9 mouse cellular contexts compared by ENCODE assay signal in the genomic region with DNA sequence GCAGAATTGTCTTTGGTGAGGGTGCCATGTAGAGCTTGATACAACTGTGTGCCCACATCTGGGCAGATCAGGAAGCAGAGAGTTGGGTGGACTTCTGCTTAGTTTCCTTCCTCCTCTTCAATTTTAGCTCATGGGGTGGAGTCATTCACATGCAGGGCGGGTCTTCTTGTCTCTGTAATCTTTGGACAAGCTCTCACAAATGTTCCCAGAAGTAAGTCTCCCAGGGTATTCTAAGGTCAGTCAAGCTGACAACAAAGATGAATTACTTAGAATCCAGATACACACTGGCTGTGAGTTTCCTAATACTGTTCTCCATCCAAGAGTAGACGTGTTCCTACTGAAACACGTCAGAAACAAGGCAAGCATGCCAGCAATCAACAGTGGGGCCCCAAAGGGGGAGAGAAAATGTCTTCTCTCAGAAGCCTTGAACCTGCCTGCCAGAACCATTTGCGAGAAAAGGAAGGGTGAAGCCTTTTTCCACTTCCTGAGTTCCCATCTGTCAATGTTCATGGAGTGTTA. TPM values are rescaled to one million over a fixed set of nuclear protein-coding genes. Genes with fewer than 3 reads are reported as not detected.
DNase-seq lines count a peak whose midpoint lies in the region; ATAC-seq and TF ChIP-seq lines count a peak whose summit lies in the region.
"Had no signal": no experiment of that assay in that cellular context is flagged by ENCODE, and none has a peak within 500 bp of the region (broad histone marks: within the 10 kb centered on the region; RNA-seq: fewer than 3 reads in every experiment).

No protein-coding gene starts in this region.

- H3K27ac ChIP-seq in kidney, adult 2 months (ENCODE audit: insufficient read depth, low read depth, low read length), result peak overlapping the region; percentile 45; the same call in 1 of the 2 replicates
- no peak overlapping the region for H3K27ac ChIP-seq in kidney, embryonic 14.5 days (ENCODE audit: low read depth, low read length)
- peak overlapping the region; percentile 12; the same call in 1 of the 2 replicates for H3K27ac ChIP-seq in heart, postnatal 0 days (ENCODE audit: low read depth)
- no peak overlapping the region for H3K27ac ChIP-seq in forebrain, postnatal 0 days (ENCODE audit: low read depth, low read length)

- no peaks in the 10 kb centered on the region for H3K27me3 ChIP-seq in kidney, adult 2 months (replicated peaks; ENCODE audit: control insufficient read depth, insufficient read depth, low read length)
- no peaks in the 10 kb centered on the region for H3K27me3 ChIP-seq in kidney, embryonic 14.5 days (ENCODE audit: control insufficient read depth, insufficient read depth, low read length)
- H3K27me3 ChIP-seq in heart, postnatal 0 days (ENCODE audit: control insufficient read depth, insufficient read depth, low read length), result no peaks in the 10 kb centered on the region
- H3K27me3 ChIP-seq in forebrain, postnatal 0 days (ENCODE audit: insufficient read depth, low read length), result no peaks in the 10 kb centered on the region

- no peak overlapping the region for H3K4me2 ChIP-seq in kidney, embryonic 14.5 days (replicated peaks; ENCODE audit: low read depth, low read length)
- no peak overlapping the region for H3K4me2 ChIP-seq in heart, postnatal 0 days (ENCODE audit: low read depth, low read length)
- H3K4me2 ChIP-seq in forebrain, postnatal 0 days (ENCODE audit: low read depth), result no peak overlapping the region

- no peaks in the 10 kb centered on the region for H3K9me3 ChIP-seq in kidney, embryonic 14.5 days (ENCODE audit: control insufficient read depth, low read length)
- no peaks in the 10 kb centered on the region for H3K9me3 ChIP-seq in heart, postnatal 0 days (replicated peaks; ENCODE audit: control insufficient read depth, low read length)
- H3K9me3 ChIP-seq in forebrain, postnatal 0 days (ENCODE audit: low read length), result no peaks in the 10 kb centered on the region
- H3K9me3 ChIP-seq: G1E had no signal

- H3K9ac ChIP-seq in kidney, embryonic 14.5 days (ENCODE audit: low read depth, low read length), result no peak overlapping the region
- no peak overlapping the region for H3K9ac ChIP-seq in heart, postnatal 0 days (replicated peaks; ENCODE audit: low read depth, low read length)
- no peak overlapping the region for H3K9ac ChIP-seq in forebrain, postnatal 0 days

- H3K4me3 ChIP-seq in kidney, adult 2 months (ENCODE audit: insufficient read depth, low read depth, low read length), result no peak overlapping the region
- H3K4me3 ChIP-seq in kidney, embryonic 14.5 days (ENCODE audit: low read length), result no peak overlapping the region
- H3K4me3 ChIP-seq in heart, postnatal 0 days (ENCODE audit: low read depth, low read length), result no peak overlapping the region
- H3K4me3 ChIP-seq in lung, adult 2 months (replicated peaks; ENCODE audit: extremely low read depth, low read depth, low read length), result no peak overlapping the region
- H3K4me3 ChIP-seq in forebrain, postnatal 0 days (ENCODE audit: low read depth, low read length), result no peak overlapping the region

- TF ChIP-seq CTCF in kidney, adult 2 months (conservative IDR thresholded peaks at IDR 0.05; ENCODE audit: insufficient read depth, insufficient read length, low read depth, low read length), result no peak
- no peak for TF ChIP-seq CTCF in heart, postnatal 0 days (IDR thresholded peaks at IDR 0.05; ENCODE audit: low read depth)
- TF ChIP-seq CTCF in lung, adult 2 months (IDR thresholded peaks at IDR 0.05; ENCODE audit: insufficient read depth, low read length), result no peak
- no peak for TF ChIP-seq CTCF in forebrain, postnatal 0 days (IDR thresholded peaks at IDR 0.05; ENCODE audit: low read depth)

- TF ChIP-seq POLR2A in kidney, adult 2 months (IDR thresholded peaks at IDR 0.05; ENCODE audit: low read depth, low read length), result no peak
- no peak for TF ChIP-seq POLR2A in lung, adult 2 months (IDR thresholded peaks at IDR 0.05; ENCODE audit: borderline replicate concordance, extremely low read depth, low read depth, low read length)

- H3K36me3 ChIP-seq in kidney, adult 2 months (ENCODE audit: control insufficient read depth, insufficient read depth, low read length), result no peaks in the 10 kb centered on the region; the same call in 1 of the 2 replicates
- H3K36me3 ChIP-seq in kidney, embryonic 14.5 days (ENCODE audit: control insufficient read depth, insufficient read depth, low read length), result no peaks in the 10 kb centered on the region
- H3K36me3 ChIP-seq in heart, postnatal 0 days (replicated peaks; ENCODE audit: control insufficient read depth, insufficient read depth, low read length), result no peaks in the 10 kb centered on the region
- H3K36me3 ChIP-seq in forebrain, postnatal 0 days (ENCODE audit: insufficient read depth), result no peaks in the 10 kb centered on the region
- H3K36me3 ChIP-seq: G1E had no signal

- no peak for TF ChIP-seq EP300 in heart, postnatal 0 days (IDR thresholded peaks at IDR 0.05; ENCODE audit: low read depth)

- no peak for ATAC-seq in kidney, embryonic 14.5 days (ENCODE audit: low FRiP score, low TSS enrichment)
- peak; percentile 56 for ATAC-seq in heart, postnatal 0 days (ENCODE audit: insufficient read depth, low read depth)
- no peak for ATAC-seq in forebrain, postnatal 0 days

- peak; percentile 77 for DNase-seq in kidney, adult 2 months
- DNase-seq in heart, postnatal 0 days (ENCODE audit: low spot score), result peak; percentile 72
- peak; percentile 14 for DNase-seq in lung, adult 2 months
- DNase-seq in thymus, postnatal 25 days, result peak; percentile 27
- DNase-seq in forebrain, postnatal 0 days, result no peak
- DNase-seq in urinary bladder, postnatal 4 days (ENCODE audit: low spot score in 2 of 2), result no peak
- no peak for DNase-seq in cerebellum, adult 18-20 months

- H3K4me1 ChIP-seq in kidney, adult 2 months (ENCODE audit: control insufficient read depth, insufficient read depth, low read length), result peaks cover 2% of the 10 kb centered on the region; the same call in 1 of the 2 replicates
- no peaks in the 10 kb centered on the region for H3K4me1 ChIP-seq in kidney, embryonic 14.5 days (ENCODE audit: control insufficient read depth, insufficient read depth, low read length)
- H3K4me1 ChIP-seq in heart, postnatal 0 days (ENCODE audit: control insufficient read depth, insufficient read depth), result peaks cover 8% of the 10 kb centered on the region; the same call in 1 of the 2 replicates
- peaks cover 9% of the 10 kb centered on the region for H3K4me1 ChIP-seq in lung, adult 2 months (ENCODE audit: control insufficient read depth, insufficient read depth, low read length)
- no peaks in the 10 kb centered on the region for H3K4me1 ChIP-seq in forebrain, postnatal 0 days (ENCODE audit: insufficient read depth)

- whole genome bisulfite sequencing in kidney, adult 2 months, result 49% methylated on average over 4 of the region's 4 CpGs
- WGBS in kidney, embryonic 14.5 days, result 53% methylated on average over 4 of the region's 4 CpGs
- 32% methylated on average over 4 of the region's 4 CpGs for WGBS in heart, postnatal 0 days
- 20% methylated on average over 4 of the region's 4 CpGs for WGBS in lung, adult 2 months
- 63% methylated on average over 4 of the region's 4 CpGs for WGBS in forebrain, postnatal 0 days

RNA-seq across cellular contexts. Expression of gene Cmah, which starts 11.2 kb away (rescaled TPM):
- polyA plus RNA-seq in kidney, adult 2 months (2012; rRNA removed), result 7.9 and 8.3 TPM in 2 replicates
- 0.47 and 1.2 TPM in 2 replicates for polyA plus RNA-seq in kidney, embryonic 14.5 days (2014; fragmentation: Nextera tagmentation; extraction: Ambion mirVana)
- 1.0 TPM in 1 of 2 replicates, not detected in the other for total RNA-seq in heart, postnatal 0 days (2014; rRNA removed; ENCODE audit: low replicate concordance)
- 0.11 and 0.15 TPM in 2 replicates for polyA plus RNA-seq in heart, postnatal 0 days (2015; fragmentation: Nextera tagmentation; extraction: Ambion mirVana)
- 2.7 and 3.5 TPM in 2 replicates for polyA plus RNA-seq in lung, adult 2 months (2012; rRNA removed)
- total RNA-seq in forebrain, postnatal 0 days (2014; rRNA removed), result not detected in 2 replicates
- polyA plus RNA-seq in forebrain, postnatal 0 days (2015; fragmentation: Nextera tagmentation; extraction: Ambion mirVana), result 0.08 and 0.16 TPM in 2 replicates
- polyA plus RNA-seq: G1E had no signal

RNA-seq across cellular contexts. Expression of gene Carmil1, which starts 57.8 kb away (rescaled TPM):
- 6.9 and 7.7 TPM in 2 replicates for polyA plus RNA-seq in kidney, adult 2 months (2012; rRNA removed)
- polyA plus RNA-seq in kidney, embryonic 14.5 days (2014; fragmentation: Nextera tagmentation; extraction: Ambion mirVana), result 23.9 and 48.6 TPM in 2 replicates
- total RNA-seq in heart, postnatal 0 days (2014; rRNA removed; ENCODE audit: low replicate concordance), result 1.1 and 4.8 TPM in 2 replicates
- polyA plus RNA-seq in heart, postnatal 0 days (2015; fragmentation: Nextera tagmentation; extraction: Ambion mirVana), result 2.6 and 4.3 TPM in 2 replicates
- 9.5 and 17.3 TPM in 2 replicates for polyA plus RNA-seq in lung, adult 2 months (2012; rRNA removed)
- 44.4 and 47.9 TPM in 2 replicates for total RNA-seq in forebrain, postnatal 0 days (2014; rRNA removed)
- polyA plus RNA-seq in forebrain, postnatal 0 days (2015; fragmentation: Nextera tagmentation; extraction: Ambion mirVana), result 25.1 and 30.2 TPM in 2 replicates

Comparison
In these comparisons a context has a peak if more than half of its experiments do, and no peak if none do; other contexts are left out.
1. H3K27ac ChIP-seq: peak in kidney, adult 2 months (single experiment) and heart, postnatal 0 days (single experiment); none in kidney, embryonic 14.5 days (single experiment) and forebrain, postnatal 0 days (single experiment).
2. DNase-seq: peak in kidney, adult 2 months (single experiment), heart, postnatal 0 days (single experiment), lung, adult 2 months (single experiment) and thymus, postnatal 25 days (single experiment); none in forebrain, postnatal 0 days (single experiment), urinary bladder, postnatal 4 days (0 of 2) and cerebellum, adult 18-20 months (0 of 2).